Mouse (Mus musculus) thymus, postnatal 10 days (tissue): Measurements from ENCODE around the gene Faiml.
A peak's percentile ranks its signal among the peaks of the same experiment; 100 is the strongest.

Experiments used
- DNase-seq, 2 experiments: peaks; one replicate each; pipeline ENCODE4 v3.0.0; 2021; ENCODE audit warnings: low spot score in 2 of 2

Faiml gene

DNA sequence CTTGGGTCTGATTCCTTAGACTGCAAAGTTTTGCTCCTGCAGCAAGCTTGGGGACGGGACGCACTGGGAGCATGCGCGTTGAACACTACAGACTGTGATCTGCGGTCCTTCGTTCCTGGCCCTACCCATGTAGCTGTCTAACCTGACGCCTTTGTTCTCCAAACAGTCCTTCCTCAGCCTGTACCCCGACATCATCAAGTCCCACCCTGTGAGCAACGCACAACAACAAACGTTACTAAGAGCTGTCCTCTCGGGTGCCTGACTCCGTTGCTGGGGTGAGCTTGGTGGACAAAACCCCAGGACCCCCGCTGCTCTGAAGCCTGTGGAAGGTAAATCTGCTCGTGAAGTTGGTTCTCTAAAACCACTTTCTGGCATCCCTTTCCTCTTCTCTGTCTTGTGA is at the start of gene Faiml:
Gene Faiml, minus strand, starts transcription at position 101 of the 400 bp plus-strand sequence.
- DNase-seq: no peak

DNA sequence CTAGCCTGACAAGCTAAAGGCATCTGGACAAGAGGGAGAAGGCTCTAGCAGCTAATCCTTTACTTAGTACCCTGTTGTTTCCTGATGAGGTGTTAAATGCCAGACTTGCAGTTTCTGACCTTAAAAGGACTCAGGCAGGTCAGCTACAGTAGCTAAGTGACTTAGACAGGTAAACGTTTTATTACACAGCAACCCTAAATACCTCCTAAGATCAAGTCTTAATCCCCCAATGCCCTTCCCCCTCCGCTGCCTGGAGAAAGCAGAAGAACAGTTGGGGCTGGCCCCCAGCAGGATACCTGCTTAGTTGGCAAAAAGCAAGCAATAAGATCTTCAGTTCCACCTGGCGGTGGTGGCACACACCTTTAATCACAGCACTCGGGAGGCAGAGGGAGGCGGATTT is 21.9 kb upstream of the Faiml start:
- no peak for DNase-seq

GRCm38 (mm10) chr9:99256821-99257220 is 19.8 kb upstream of the Faiml start:
- DNase-seq: no peak

DNA sequence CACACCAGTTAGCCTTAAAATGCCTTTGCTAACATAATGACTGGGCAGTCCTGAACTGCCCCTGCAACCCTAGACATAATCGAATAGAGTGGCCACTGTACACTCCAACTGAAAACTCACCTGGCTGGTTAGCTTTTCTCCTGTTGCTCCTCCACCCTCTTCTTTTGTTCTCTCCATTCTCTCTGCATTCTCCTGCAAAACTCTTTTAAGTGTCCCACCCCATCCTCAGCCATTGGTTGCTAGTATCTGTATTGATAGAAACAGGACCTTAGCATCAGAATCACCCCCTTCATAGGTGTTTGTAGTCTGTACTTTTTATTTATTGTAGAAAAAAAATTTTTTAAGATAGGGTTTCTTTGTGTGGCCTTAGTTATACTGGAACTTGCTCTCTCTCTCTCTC is 19.2 kb upstream of the Faiml start:
- DNase-seq: no peak

DNA sequence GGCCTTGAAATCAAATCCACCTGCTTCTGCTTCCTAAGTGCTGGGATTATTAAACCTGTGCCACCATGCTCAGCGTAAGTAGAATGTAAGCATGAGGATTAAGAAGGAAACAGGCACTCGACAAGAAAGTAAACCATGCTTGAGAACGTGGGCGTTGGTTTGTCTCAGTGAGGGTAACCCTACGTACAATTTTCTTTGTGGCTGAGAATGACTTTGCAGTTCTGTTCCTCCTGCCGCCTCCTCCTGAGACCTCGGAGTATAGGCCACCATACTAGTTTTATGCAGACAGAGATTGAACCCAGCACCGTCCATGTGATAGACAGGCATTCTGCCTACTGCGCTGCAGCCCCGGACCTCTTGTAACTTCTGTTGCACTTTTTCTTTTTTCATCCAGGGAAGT is 16.8 kb upstream of the Faiml start:
- no peak for DNase-seq

DNA sequence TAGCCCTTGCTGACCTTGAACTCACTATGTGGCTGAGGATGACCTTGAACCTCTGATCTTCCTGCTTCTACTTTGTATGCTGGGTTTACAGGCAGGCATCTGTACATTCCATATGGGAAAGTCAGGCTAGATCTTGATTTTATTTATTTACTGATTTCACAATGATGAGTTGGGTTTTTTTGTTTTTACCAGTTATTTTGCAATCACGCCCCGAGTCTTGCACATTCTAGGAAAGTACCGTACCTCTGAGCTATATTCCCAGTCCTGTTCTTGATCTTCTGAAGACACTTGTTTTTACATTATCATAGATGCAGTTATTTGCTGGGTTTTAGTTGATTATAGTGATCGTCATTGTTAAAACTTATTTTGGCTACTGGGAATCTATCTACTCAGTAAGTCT is 11.9 kb upstream of the Faiml start:
- DNase-seq: no peak

- DNase-seq: no peak
Observed at GRCm38 (mm10) chr9:99248304-99248703, 11.3 kb upstream of the Faiml start.

- DNase-seq: no peak
Observed at GRCm38 (mm10) chr9:99243895-99244293, 6.9 kb upstream of the Faiml start.

DNA sequence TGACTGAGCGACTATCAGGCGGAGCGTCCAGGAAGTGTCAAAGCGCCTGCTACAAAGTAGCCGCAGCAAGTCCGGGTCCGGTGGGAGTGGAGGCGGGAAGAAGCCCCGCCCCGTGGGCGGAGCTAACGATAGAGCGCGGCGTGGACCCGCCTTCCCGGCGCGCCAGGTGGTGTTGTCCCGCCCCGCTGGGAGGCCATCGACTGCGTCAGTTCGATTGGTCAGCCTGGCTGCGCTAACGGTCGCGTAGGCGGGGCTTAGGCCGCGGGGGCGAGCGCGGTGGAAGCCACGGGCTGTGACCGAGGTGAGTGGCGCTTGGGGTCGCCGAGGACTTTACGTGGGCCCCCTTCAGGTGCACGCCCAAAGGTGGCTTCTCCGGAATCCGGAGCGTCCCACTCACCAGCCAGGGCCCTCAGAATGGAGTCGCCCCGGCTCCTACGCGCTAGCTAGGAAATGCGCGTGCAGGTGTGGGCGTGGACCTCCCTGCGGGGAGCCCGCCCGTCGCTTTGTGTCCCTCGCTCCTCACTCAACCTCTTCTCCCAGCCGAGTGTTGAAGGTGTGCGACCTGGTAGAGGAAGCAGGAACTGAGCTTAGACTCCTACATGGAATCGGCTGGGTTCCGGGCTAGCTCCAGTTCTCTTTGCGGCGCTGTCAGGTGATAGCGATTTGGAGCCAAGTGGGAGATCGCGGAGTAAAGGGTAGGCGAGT is 6.3 kb upstream of the Faiml start, which contains the start of gene Cep70:
Gene Cep70, plus strand, starts transcription at position 178 of the 705 bp plus-strand sequence.
- DNase-seq: peak; percentile 94 to 95

DNA sequence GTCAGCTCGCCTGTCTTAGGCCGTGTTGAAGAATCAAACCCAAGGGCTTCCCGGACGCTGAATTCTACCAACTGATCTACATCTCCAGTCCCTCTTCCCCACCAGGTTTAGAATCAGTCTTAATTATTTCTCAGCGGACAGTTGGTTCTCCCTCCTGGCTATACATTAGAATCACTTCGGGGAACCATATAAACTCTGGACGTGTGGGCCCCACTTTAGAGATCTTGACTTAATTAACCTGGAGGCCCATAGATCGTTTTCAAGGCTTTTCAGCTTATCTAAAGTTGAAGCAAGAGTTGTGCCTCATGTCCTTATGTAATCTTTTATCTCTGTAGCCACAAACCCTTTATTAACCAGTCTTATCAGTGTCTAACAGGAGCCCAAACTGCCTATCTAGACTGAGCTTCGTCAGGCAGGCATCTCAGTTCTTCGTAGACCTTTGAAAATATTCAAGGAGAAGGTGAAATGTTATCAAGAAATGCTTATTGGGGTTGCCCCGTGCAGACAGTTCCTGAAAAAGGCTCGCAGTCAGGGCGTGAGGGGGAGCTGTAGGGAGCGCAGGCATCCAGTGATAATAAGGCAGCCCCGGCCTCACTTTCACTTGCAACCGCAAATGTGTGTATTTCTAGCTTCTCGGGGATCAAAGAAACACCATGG is 5.6 kb upstream of the Faiml start:
- no peak for DNase-seq

DNA sequence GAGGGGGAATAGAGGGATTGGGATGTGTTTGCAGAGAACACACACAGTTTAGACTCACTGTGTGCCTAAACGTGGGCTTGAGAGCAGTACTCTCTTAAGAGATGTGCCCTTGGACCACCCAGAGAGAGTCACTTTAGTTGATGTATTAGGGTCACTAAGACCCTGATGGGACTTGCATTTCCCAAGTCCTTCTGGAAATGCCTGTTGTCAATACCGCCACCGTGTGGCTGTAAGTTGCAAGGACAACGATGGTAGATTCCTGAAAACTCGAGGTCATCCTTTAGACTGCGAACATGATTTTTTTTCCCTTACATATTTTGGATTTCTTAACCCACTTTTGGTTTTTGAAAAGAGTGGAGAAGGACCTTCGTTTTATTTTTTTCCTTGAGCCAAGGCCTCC is 5.0 kb upstream of the Faiml start:
- DNase-seq: peak; percentile 14 to 25

GRCm38 (mm10) chr9:99240571-99240970 is 3.5 kb upstream of the Faiml start:
- DNase-seq: no peak

DNA sequence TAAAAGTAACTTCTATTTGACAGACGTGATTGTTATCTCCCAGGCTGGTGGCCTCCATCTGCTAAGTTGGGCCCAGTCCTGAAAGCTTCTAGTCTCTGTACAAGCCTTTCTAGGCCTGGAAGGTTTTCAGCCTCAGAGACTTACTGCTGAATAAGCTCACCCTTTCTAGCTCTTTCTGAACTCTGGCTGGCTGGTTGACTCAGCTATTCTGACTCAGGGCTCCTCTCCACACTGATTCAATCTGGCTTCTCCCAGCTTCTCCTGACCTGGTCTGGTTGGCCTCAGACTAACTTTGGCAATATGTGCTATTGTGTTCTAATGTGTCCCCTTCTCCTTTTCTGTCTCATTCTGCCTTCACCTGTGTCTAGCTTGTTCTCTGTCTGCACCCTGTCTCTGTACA is 2.2 kb upstream of the Faiml start:
- DNase-seq: no peak

GRCm38 (mm10) chr9:99238276-99238675 is 1.2 kb upstream of the Faiml start:
- no peak for DNase-seq

DNA sequence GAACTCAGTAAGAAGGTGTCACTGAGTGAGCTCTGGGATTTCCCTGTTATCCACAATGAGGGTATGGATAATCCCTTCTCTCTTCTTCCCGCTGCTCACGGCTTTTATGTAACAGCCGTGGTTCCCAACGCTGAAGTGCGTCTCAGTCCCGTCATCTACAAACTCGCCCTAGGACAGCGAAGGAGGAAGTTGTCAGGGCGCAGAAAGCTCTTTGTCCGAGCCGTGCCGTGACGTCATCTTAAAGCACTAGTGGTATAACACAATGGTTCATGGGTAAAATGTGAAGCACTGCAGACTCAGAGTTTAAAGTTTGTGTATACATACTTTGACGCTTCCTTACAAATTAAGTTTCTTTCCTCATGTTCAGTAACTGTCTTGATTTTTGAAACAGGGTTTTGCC is 7.6 kb downstream of the Faiml start:
- no peak for DNase-seq

GRCm38 (mm10) chr9:99224583-99224982 is 12.5 kb downstream of the Faiml start:
- DNase-seq: no peak

GRCm38 (mm10) chr9:99221636-99222035 is 15.4 kb downstream of the Faiml start:
- no peak for DNase-seq

DNA sequence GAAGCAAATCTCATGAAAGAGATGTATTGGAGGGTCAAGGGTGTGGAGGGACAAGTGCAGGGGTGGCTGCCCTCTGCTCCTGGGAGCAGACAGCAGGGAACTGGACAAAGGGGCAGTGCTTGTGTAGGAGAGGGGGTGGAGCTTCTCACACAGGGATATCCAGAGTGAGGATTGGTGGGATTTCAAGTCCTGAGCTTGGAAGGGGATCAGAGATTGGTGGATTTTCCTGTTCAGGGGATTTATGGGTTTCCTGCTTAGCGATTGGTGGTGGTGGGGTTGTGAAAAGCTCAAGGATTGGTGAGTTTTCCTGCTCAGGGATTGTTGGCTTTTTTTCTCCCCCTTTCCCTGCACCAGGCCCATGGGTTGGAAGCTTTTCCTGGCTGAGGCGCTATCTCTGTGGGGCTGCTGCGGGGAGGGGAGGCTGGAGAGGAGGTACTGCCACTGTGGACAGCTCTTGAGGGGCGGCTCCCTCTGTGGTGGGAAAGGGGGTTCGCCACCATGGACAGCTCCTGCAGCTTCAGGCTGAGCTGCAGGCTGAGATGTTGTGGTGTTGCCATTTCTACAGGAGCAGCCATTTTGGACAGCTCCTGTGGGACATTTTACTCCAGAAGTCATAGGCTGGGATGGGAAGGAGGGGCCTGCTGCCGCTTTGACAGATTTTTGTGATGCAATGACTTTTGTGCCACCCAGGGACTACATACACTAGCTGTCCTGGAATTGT is 18.9 kb downstream of the Faiml start:
- DNase-seq: peak in 1 of 2 experiments; percentile 25

DNA sequence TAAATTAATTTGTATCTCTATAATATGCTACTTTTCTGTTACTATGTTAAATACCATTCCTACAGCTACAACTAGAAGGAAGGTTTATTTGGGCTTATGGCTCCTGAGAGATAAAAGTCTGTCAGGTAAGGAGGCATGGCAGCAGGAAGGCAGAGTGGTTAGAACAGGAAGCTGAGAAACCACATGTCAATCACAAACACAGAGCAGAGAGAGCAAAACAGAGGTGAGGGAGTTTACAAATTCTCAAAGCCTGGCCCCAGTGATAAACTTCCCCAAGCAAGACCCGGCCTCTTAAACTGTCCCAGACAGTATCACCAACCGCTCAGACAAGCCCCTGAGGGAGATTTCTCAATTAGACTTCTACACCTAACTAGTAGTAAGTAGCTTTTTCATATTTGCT is 20.9 kb downstream of the Faiml start:
- no peak for DNase-seq

GRCm38 (mm10) chr9:99212643-99213042 is 24.4 kb downstream of the Faiml start:
- DNase-seq: no peak

DNA sequence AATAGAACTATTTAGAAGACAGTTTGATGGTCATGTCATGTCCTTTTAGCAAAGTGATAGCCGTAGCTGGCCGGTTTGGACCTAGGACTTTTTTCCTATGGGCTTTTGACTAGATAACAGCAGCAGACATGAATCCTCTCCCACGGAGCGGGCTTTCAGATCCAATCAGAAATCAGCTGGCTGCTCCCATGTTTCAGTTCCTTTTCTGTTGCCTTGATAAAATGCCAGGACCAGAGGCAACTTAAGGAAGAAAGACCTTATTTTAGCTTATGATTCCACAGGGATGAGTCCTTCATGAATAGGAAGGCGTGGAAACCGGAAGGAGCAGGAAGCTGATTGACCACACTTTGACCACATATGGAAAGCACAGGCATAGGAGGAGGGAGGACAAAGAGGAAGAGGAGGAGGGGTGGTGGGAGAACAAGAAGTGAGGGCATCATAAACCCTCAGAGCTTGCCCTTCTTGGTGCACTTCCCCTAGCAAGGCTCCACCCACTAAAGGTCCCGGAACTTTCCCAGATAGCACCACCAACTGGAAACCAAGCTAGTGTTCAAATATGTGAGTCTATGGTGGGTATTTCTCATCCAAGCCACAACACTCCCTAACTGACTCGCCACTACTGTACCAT is 53.9 kb downstream of the Faiml start:
- no peak for DNase-seq

DNA sequence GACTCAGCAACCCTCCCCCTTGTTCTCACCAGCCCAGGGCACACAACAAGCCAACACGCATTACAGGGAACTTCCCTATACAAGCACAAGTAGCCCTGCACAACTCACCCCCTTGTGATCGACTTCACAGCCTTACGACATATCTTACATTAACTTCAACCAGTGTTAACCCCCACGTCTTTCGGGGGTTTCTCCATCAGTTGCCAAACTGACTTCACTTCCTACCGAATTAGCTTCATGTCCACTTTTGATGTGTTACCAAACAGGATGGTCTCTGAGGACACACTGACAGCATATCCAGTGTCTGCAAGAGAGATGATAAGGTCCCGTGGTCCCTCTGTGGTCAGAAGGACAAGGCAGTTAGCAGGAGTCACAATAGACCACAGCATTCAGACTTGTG is 54.9 kb downstream of the Faiml start:
- DNase-seq: no peak
